Mouse (Mus musculus): ENCODE measurements around the gene Fxyd2. TPM values are rescaled to one million over a fixed set of nuclear protein-coding genes. Genes with fewer than 3 reads are reported as not detected.

The Fxyd2 gene
- polyA plus RNA-seq, 1 experiment from 2014 or later, result 8.7 TPM

DNA sequence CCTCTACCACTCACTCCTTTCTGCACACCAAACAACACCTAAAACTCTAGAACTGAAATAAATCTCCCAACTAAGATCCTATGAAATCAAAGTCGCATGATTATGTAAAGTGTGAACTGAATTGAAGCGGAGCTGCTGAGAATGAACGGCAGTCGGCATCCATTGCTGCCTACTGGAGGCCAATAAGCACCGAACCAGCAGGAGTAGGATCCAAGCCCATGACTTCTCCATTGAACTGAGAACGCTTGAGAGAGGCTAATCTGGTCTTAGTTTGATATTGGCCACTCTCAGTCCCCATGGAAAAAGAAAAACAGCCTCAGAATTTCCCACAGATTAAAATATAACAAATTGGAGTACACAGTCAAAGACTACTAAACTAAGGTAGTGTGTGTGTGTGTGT is 15.6 kb upstream of the Fxyd2 start:
- Histone ChIP-seq H3K4me1 (replicated peaks; ENCODE audit: control insufficient read depth, insufficient read depth, low read length) (peaks cover 39% of the 10 kb centered on the region), H3K4me3 (replicated peaks; ENCODE audit: low read length) (no peak overlapping the region), H3K9ac (replicated peaks; ENCODE audit: low read depth, low read length) (no peak overlapping the region), H3K4me2 (ENCODE audit: low read length) (no peak overlapping the region), H3K36me3 (ENCODE audit: control insufficient read depth, insufficient read depth) (no peaks in the 10 kb centered on the region), H3K27me3 (replicated peaks; ENCODE audit: control insufficient read depth, insufficient read depth, low read length) (no peaks in the 10 kb centered on the region), H3K9me3 (ENCODE audit: control insufficient read depth, low read length) (no peaks in the 10 kb centered on the region), H3K27ac (ENCODE audit: low read length) (no peak overlapping the region)
- 93% methylated on average over 6 of the region's 6 CpGs for WGBS
- no peak for ATAC-seq

- Histone ChIP-seq H3K9me3 (ENCODE audit: control insufficient read depth, low read length) (no peaks in the 10 kb centered on the region), H3K27me3 (replicated peaks; ENCODE audit: control insufficient read depth, insufficient read depth, low read length) (no peaks in the 10 kb centered on the region), H3K4me2 (ENCODE audit: low read length) (no peak overlapping the region), H3K4me1 (replicated peaks; ENCODE audit: control insufficient read depth, insufficient read depth, low read length) (peaks cover 13% of the 10 kb centered on the region), H3K36me3 (ENCODE audit: control insufficient read depth, insufficient read depth) (no peaks in the 10 kb centered on the region), H3K9ac (replicated peaks; ENCODE audit: low read depth, low read length) (no peak overlapping the region), H3K4me3 (replicated peaks; ENCODE audit: low read length) (no peak overlapping the region), H3K27ac (ENCODE audit: low read length) (no peak overlapping the region)
- no peak for ATAC-seq
- 93% methylated on average over 5 of the region's 5 CpGs for WGBS
These were observed 12.8 kb upstream of the Fxyd2 start for GRCm38 (mm10) chr9:45386698-45387097.

DNA sequence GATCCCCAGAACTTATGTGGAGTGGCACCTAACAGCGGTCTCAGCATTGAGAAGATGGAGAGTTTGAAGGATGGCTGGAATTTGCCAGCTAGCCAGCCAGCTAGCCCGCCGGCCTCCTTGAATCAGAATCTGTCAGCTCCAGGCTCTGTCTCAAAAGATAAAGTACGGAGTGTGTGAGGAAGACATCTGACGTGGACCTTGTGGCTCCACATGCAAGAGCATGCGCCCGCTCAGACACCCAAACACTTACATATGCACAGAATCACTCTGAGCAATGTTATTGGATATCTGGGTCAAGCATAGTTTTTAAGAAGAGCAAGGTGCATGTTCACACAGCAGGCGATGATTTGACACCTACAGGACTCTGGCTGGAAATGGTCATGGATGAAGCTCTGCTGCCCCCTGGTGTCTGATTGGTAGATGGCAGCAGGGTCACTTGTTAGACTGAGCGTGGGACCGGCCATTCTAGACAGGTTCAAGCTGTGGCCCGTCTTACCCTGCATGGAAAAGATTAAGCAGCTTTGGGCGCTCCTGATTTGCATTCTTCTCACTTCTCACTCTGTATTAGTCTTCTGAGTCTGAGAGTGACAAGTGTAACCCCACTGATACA is 11.0 kb upstream of the Fxyd2 start:
- no peak overlapping the region for H3K9ac ChIP-seq (replicated peaks; ENCODE audit: low read depth, low read length)
- H3K4me2 ChIP-seq (ENCODE audit: low read length), result no peak overlapping the region
- H3K4me3 ChIP-seq (replicated peaks; ENCODE audit: low read length), result no peak overlapping the region
- ATAC-seq, result peak; percentile 79
- peaks cover 2% of the 10 kb centered on the region; the same call in 1 of the 2 replicates for H3K36me3 ChIP-seq (ENCODE audit: control insufficient read depth, insufficient read depth)
- 46% methylated on average over 12 of the region's 12 CpGs for WGBS
- H3K4me1 ChIP-seq (replicated peaks; ENCODE audit: control insufficient read depth, insufficient read depth, low read length), result no peaks in the 10 kb centered on the region
- H3K27me3 ChIP-seq (replicated peaks; ENCODE audit: control insufficient read depth, insufficient read depth, low read length), result no peaks in the 10 kb centered on the region
- H3K27ac ChIP-seq (ENCODE audit: low read length), result no peak overlapping the region
- H3K9me3 ChIP-seq (ENCODE audit: control insufficient read depth, low read length), result no peaks in the 10 kb centered on the region

DNA sequence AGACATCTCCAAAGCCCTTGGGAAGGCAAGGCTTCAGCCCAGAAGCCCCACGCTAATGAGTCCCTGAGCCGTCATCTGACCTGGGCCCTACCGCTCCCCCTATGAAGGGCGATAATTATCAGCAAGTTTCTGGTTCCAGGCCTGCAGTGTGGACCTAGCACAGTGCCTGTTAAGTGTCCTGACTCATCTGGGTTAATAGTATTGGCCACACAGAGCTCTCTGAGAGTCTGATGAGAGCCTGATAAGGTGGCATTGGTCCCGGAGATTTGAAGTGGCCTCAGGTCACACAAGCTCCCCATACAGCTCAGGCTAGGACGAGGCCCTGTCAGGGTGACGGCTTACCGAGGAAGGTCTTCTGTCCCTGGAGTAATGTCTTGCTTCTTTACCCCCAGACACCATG is 9.9 kb upstream of the Fxyd2 start:
- H3K4me1 ChIP-seq (replicated peaks; ENCODE audit: control insufficient read depth, insufficient read depth, low read length), result no peaks in the 10 kb centered on the region
- 91% methylated on average over 8 of the region's 8 CpGs for WGBS

DNA sequence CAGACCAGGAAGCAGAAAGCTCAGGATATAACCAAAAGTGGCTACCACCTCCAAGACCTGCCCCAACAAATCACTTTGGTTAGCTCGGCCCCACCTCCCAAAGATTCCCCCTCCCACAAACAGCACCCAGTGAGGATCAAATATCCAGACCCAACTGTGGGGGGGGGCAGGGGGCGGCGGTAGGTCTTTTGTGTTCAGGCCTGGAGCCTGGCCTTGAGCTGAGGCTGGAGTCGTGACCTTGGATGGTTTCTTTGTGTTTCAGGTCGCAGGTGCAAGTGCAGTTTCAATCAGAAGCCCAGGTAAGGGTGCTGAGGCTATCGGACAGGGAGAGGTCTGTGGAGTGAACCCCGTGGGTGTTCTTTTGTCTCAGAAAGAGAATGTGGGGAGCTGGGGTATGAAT is 8.2 kb upstream of the Fxyd2 start:
- H3K4me2 ChIP-seq (ENCODE audit: low read length), result no peak overlapping the region
- H3K9ac ChIP-seq (replicated peaks; ENCODE audit: low read depth, low read length), result no peak overlapping the region
- no peaks in the 10 kb centered on the region for H3K9me3 ChIP-seq (ENCODE audit: control insufficient read depth, low read length)
- H3K36me3 ChIP-seq (ENCODE audit: control insufficient read depth, insufficient read depth), result peaks cover 9% of the 10 kb centered on the region
- no peak overlapping the region for H3K4me3 ChIP-seq (replicated peaks; ENCODE audit: low read length)
- ATAC-seq, result no peak
- H3K4me1 ChIP-seq (replicated peaks; ENCODE audit: control insufficient read depth, insufficient read depth, low read length), result no peaks in the 10 kb centered on the region
- H3K27me3 ChIP-seq (replicated peaks; ENCODE audit: control insufficient read depth, insufficient read depth, low read length), result no peaks in the 10 kb centered on the region
- 78% methylated on average over 7 of the region's 7 CpGs for WGBS
- no peak overlapping the region for H3K27ac ChIP-seq (ENCODE audit: low read length)

More for the DNA sequence above, 9.9 kb upstream of the Fxyd2 start:
- H3K4me2 ChIP-seq (ENCODE audit: low read length), result no peak overlapping the region
- no peaks in the 10 kb centered on the region for H3K9me3 ChIP-seq (ENCODE audit: control insufficient read depth, low read length)
- no peak overlapping the region for H3K4me3 ChIP-seq (replicated peaks; ENCODE audit: low read length)
- peaks cover 7% of the 10 kb centered on the region for H3K36me3 ChIP-seq (ENCODE audit: control insufficient read depth, insufficient read depth)
- H3K9ac ChIP-seq (replicated peaks; ENCODE audit: low read depth, low read length), result no peak overlapping the region
- ATAC-seq, result no peak
- H3K27ac ChIP-seq (ENCODE audit: low read length), result no peak overlapping the region
- no peaks in the 10 kb centered on the region for H3K27me3 ChIP-seq (replicated peaks; ENCODE audit: control insufficient read depth, insufficient read depth, low read length)

- H3K27ac ChIP-seq (ENCODE audit: low read length), result no peak overlapping the region
- no peaks in the 10 kb centered on the region for H3K9me3 ChIP-seq (ENCODE audit: control insufficient read depth, low read length)
- no peak overlapping the region for H3K4me3 ChIP-seq (replicated peaks; ENCODE audit: low read length)
- H3K27me3 ChIP-seq (replicated peaks; ENCODE audit: control insufficient read depth, insufficient read depth, low read length), result no peaks in the 10 kb centered on the region
- no peaks in the 10 kb centered on the region for H3K4me1 ChIP-seq (replicated peaks; ENCODE audit: control insufficient read depth, insufficient read depth, low read length)
- H3K4me2 ChIP-seq (ENCODE audit: low read length), result no peak overlapping the region
- H3K9ac ChIP-seq (replicated peaks; ENCODE audit: low read depth, low read length), result no peak overlapping the region
- ATAC-seq, result no peak
- peaks cover 9% of the 10 kb centered on the region for H3K36me3 ChIP-seq (ENCODE audit: control insufficient read depth, insufficient read depth)
- 91% methylated on average over 6 of the region's 6 CpGs for WGBS
These were observed 4.3 kb upstream of the Fxyd2 start for GRCm38 (mm10) chr9:45395218-45395617.

DNA sequence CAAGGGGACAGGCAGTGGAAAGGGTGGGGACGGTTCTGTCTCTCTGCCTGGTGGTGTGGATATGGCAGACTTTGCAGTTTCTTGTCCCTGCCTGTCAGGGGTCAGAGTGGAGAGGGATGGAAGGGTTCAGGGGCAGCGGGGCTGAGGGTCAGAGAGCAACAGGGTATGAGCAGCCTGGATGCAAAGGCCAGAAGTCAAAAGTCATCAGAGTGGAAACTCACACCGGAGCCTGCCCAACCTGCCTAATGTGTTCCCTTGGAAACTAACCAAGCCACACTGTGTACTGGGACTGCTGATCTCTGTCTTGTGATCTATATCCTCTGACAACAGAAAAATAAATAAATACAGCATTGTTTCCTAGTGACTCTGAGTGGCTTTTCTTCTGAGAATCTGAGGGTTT is 3.7 kb upstream of the Fxyd2 start:
- Histone ChIP-seq H3K9me3 (ENCODE audit: control insufficient read depth, low read length) (no peaks in the 10 kb centered on the region), H3K27ac (ENCODE audit: low read length) (no peak overlapping the region), H3K4me3 (replicated peaks; ENCODE audit: low read length) (no peak overlapping the region), H3K4me2 (ENCODE audit: low read length) (no peak overlapping the region), H3K4me1 (replicated peaks; ENCODE audit: control insufficient read depth, insufficient read depth, low read length) (no peaks in the 10 kb centered on the region), H3K36me3 (ENCODE audit: control insufficient read depth, insufficient read depth) (peaks cover 9% of the 10 kb centered on the region), H3K9ac (replicated peaks; ENCODE audit: low read depth, low read length) (no peak overlapping the region), H3K27me3 (replicated peaks; ENCODE audit: control insufficient read depth, insufficient read depth, low read length) (no peaks in the 10 kb centered on the region)
- ATAC-seq, result no peak
- 79% methylated on average over 3 of the region's 3 CpGs for WGBS

DNA sequence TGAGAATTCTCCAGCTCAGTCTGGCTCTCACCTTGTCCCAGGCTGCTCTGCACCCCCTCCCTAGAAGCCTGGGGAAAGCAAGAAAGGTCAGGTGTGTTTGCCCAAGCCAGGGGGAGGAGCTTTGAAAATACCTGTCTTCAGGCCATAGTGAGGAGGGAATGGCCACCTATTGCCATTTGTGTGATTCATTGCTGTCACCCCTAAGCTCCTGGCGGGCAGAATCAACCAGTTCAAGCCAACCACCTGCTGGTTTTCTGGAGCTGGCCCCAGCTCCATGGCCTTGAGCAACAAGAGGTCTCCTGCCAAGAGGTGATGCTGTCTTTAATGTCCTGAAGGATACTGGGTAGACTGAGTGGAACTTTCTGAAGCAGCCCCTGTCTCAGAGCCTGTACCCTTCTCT is 1.1 kb upstream of the Fxyd2 start:
- Histone ChIP-seq H3K9me3 (ENCODE audit: control insufficient read depth, low read length) (no peaks in the 10 kb centered on the region), H3K27me3 (replicated peaks; ENCODE audit: control insufficient read depth, insufficient read depth, low read length) (no peaks in the 10 kb centered on the region), H3K36me3 (ENCODE audit: control insufficient read depth, insufficient read depth) (peaks cover 9% of the 10 kb centered on the region), H3K9ac (replicated peaks; ENCODE audit: low read depth, low read length) (no peak overlapping the region), H3K4me3 (replicated peaks; ENCODE audit: low read length) (no peak overlapping the region), H3K27ac (ENCODE audit: low read length) (no peak overlapping the region), H3K4me2 (ENCODE audit: low read length) (no peak overlapping the region), H3K4me1 (replicated peaks; ENCODE audit: control insufficient read depth, insufficient read depth, low read length) (no peaks in the 10 kb centered on the region)
- WGBS, result 60% methylated on average over 1 of the region's 1 CpGs
- ATAC-seq, result no peak

DNA sequence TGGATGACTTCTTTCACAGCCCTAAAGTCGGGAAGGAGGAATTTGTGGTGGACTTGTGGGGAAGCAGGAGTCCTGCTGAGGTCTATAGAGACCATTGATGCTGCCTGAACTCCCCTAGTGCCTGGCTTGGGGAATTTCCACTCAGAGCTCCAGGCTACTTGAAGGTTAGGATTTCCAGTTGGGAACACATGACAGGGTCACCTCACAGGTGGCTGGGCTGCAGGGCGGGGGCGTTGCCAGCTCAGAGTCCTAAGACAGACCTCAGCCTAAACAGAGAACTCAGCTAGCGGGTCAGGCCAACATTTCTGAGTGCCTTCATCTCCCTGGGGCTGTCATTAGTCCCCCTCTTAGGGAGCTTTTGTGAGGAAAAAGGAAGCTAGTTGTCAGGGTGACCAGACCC is 2.4 kb downstream of the Fxyd2 start:
- no peak for ATAC-seq

GRCm38 (mm10) chr9:45402957-45403356 is 3.5 kb downstream of the Fxyd2 start:
- Histone ChIP-seq H3K9ac (replicated peaks; ENCODE audit: low read depth, low read length) (no peak overlapping the region), H3K4me2 (ENCODE audit: low read length) (no peak overlapping the region), H3K27me3 (replicated peaks; ENCODE audit: control insufficient read depth, insufficient read depth, low read length) (no peaks in the 10 kb centered on the region), H3K4me3 (replicated peaks; ENCODE audit: low read length) (no peak overlapping the region), H3K27ac (ENCODE audit: low read length) (no peak overlapping the region), H3K9me3 (ENCODE audit: control insufficient read depth, low read length) (no peaks in the 10 kb centered on the region), H3K4me1 (replicated peaks; ENCODE audit: control insufficient read depth, insufficient read depth, low read length) (0 out of 2 replicates have a peak, but pooled peaks cover under 1% of the 10 kb centered on the region), H3K36me3 (ENCODE audit: control insufficient read depth, insufficient read depth) (no peaks in the 10 kb centered on the region)
- WGBS, result 58% methylated on average over 2 of the region's 2 CpGs
- no peak for ATAC-seq

More for the DNA sequence above, 2.4 kb downstream of the Fxyd2 start:
- H3K27ac ChIP-seq (ENCODE audit: low read length), result no peak overlapping the region
- H3K9ac ChIP-seq (replicated peaks; ENCODE audit: low read depth, low read length), result no peak overlapping the region
- 47% methylated on average over 4 of the region's 4 CpGs for WGBS
- no peaks in the 10 kb centered on the region for H3K27me3 ChIP-seq (replicated peaks; ENCODE audit: control insufficient read depth, insufficient read depth, low read length)
- no peaks in the 10 kb centered on the region for H3K4me1 ChIP-seq (replicated peaks; ENCODE audit: control insufficient read depth, insufficient read depth, low read length)
- H3K36me3 ChIP-seq (ENCODE audit: control insufficient read depth, insufficient read depth), result no peaks in the 10 kb centered on the region
- H3K4me2 ChIP-seq (ENCODE audit: low read length), result no peak overlapping the region
- H3K9me3 ChIP-seq (ENCODE audit: control insufficient read depth, low read length), result no peaks in the 10 kb centered on the region
- H3K4me3 ChIP-seq (replicated peaks; ENCODE audit: low read length), result no peak overlapping the region

Data from forebrain, embryonic 16.5 days (tissue).